Comparison of ENCODE assay signal across 26 mouse cellular contexts in the genomic region with DNA sequence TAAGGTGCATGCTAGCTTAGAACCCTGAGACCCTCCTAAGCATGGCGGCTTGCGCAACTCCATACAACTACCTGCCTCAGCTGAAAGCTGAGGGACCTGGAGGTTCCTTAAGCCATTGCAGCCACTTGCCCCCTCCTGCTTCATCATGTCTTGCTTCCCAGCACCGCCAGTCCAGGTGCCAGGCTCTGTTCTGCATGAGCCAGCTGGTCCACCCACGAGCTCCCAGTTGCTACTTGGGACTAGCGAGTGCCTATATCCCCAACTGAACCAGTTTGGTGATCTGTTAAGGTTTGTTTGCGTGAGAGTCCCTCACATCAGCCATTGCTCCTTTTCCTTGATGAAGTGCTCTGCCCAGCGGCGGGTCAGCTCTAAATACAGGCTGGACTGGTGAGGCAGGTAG. TPM values are rescaled to one million over a fixed set of nuclear protein-coding genes. Genes with fewer than 3 reads are reported as not detected.
"Had no signal": no experiment of that assay in that cellular context is flagged by ENCODE, and none has a peak within 500 bp of the region (broad histone marks: within the 10 kb centered on the region; RNA-seq: fewer than 3 reads in every experiment).

No protein-coding gene starts in this region.

- ATAC-seq: intestine, embryonic 16.5 days; liver, embryonic 12.5 days; midbrain, embryonic 13.5 days; midbrain, embryonic 16.5 days had no signal

- DNase-seq: kidney, adult 18-20 months; kidney, adult 9 months; kidney, postnatal 14 days; liver; lung, adult 18-20 months; lung, postnatal 10 days; lung, postnatal 36 days; retina, postnatal 1 day; right cerebral cortex, postnatal 25 days; thymus, adult 18-20 months; thymus, postnatal 36 days had no signal

- H3K27me3 ChIP-seq: midbrain, embryonic 13.5 days; neural tube, embryonic 13.5 days had no signal

- H3K9me3 ChIP-seq: limb, embryonic 10.5 days; limb, embryonic 13.5 days; liver, embryonic 12.5 days; liver, embryonic 15.5 days; lung, embryonic 15.5 days; megakaryocyte, embryonic 14.5 days; midbrain, embryonic 10.5 days; midbrain, embryonic 13.5 days; neural tube, embryonic 13.5 days had no signal

- H3K4me3 ChIP-seq: left cerebral cortex, adult 2 months; limb, embryonic 10.5 days; limb, embryonic 13.5 days; liver, embryonic 12.5 days; liver, embryonic 15.5 days; lung, embryonic 15.5 days; megakaryocyte, embryonic 14.5 days; midbrain, embryonic 10.5 days; midbrain, embryonic 13.5 days; myocyte; neural tube, embryonic 13.5 days had no signal

RNA-seq across cellular contexts. Expression of gene Maneal, which starts 5.7 kb away (rescaled TPM):
- total RNA-seq: neutrophil, adult 5-6 weeks had no signal

RNA-seq across cellular contexts. Expression of gene Epha10, which starts 24.4 kb away (rescaled TPM):
- total RNA-seq: monocyte, adult 5-6 weeks; neutrophil, adult 5-6 weeks had no signal
